Mouse (Mus musculus): ENCODE results near the gene Rab17. TPM values are rescaled to one million over a fixed set of nuclear protein-coding genes. Genes with fewer than 3 reads are reported as not detected.

Gene Rab17
- polyA plus RNA-seq, 1 experiment from 2014 or later, result 0.11 TPM

GRCm38 (mm10) chr1:90913231-90913630 is 56.2 kb downstream of the Rab17 start:
- no peaks in the 10 kb centered on the region for H3K36me3 ChIP-seq (ENCODE audit: control insufficient read depth, insufficient read depth, low read length)

GRCm38 (mm10) chr1:90909631-90910152 is 59.8 kb downstream of the Rab17 start:
- Histone ChIP-seq H3K4me1 (ENCODE audit: control insufficient read depth, insufficient read depth, low read length) (peaks cover 1% of the 10 kb centered on the region; the same call in 1 of the 2 replicates), H3K27ac (ENCODE audit: low read depth, low read length) (no peak overlapping the region), H3K9me3 (replicated peaks; ENCODE audit: control insufficient read depth, low read length) (no peaks in the 10 kb centered on the region), H3K9ac (ENCODE audit: low read length) (no peak overlapping the region), H3K4me2 (ENCODE audit: low read length) (no peak overlapping the region), H3K36me3 (ENCODE audit: control insufficient read depth, insufficient read depth, low read length) (no peaks in the 10 kb centered on the region), H3K4me3 (ENCODE audit: low read depth, low read length) (no peak overlapping the region), H3K27me3 (replicated peaks; ENCODE audit: control insufficient read depth, insufficient read depth, low read length) (no peaks in the 10 kb centered on the region)
- ATAC-seq (no peak), DNase-seq (ENCODE audit: low spot score) (no peak)
- WGBS, result 40% methylated on average over 17 of the region's 17 CpGs

More at GRCm38 (mm10) chr1:90913231-90913630, 56.2 kb downstream of the Rab17 start:
- H3K4me3 ChIP-seq (ENCODE audit: low read depth, low read length), result no peak overlapping the region
- no peak overlapping the region for H3K27ac ChIP-seq (ENCODE audit: low read depth, low read length)
- DNase-seq (ENCODE audit: low spot score), result no peak
- no peak overlapping the region for H3K9ac ChIP-seq (ENCODE audit: low read length)
- peaks cover 3% of the 10 kb centered on the region; the same call in 1 of the 2 replicates for H3K27me3 ChIP-seq (replicated peaks; ENCODE audit: control insufficient read depth, insufficient read depth, low read length)
- no peak overlapping the region for H3K4me2 ChIP-seq (ENCODE audit: low read length)
- peaks cover 4% of the 10 kb centered on the region; the same call in 1 of the 2 replicates for H3K4me1 ChIP-seq (ENCODE audit: control insufficient read depth, insufficient read depth, low read length)
- no peaks in the 10 kb centered on the region for H3K9me3 ChIP-seq (replicated peaks; ENCODE audit: control insufficient read depth, low read length)
- ATAC-seq, result no peak
- WGBS, result 83% methylated on average over 6 of the region's 6 CpGs

GRCm38 (mm10) chr1:90909161-90909560 is 60.3 kb downstream of the Rab17 start:
- Histone ChIP-seq H3K9me3 (replicated peaks; ENCODE audit: control insufficient read depth, low read length) (no peaks in the 10 kb centered on the region), H3K4me2 (ENCODE audit: low read length) (no peak overlapping the region), H3K36me3 (ENCODE audit: control insufficient read depth, insufficient read depth, low read length) (no peaks in the 10 kb centered on the region), H3K27ac (ENCODE audit: low read depth, low read length) (no peak overlapping the region), H3K4me3 (ENCODE audit: low read depth, low read length) (no peak overlapping the region), H3K27me3 (replicated peaks; ENCODE audit: control insufficient read depth, insufficient read depth, low read length) (no peaks in the 10 kb centered on the region), H3K9ac (ENCODE audit: low read length) (no peak overlapping the region), H3K4me1 (ENCODE audit: control insufficient read depth, insufficient read depth, low read length) (no peaks in the 10 kb centered on the region)
- ATAC-seq (no peak), DNase-seq (ENCODE audit: low spot score) (peak; percentile 41)

Other genes starting within 250 kb of the Rab17 start
- 2.9 and 5.5 TPM in 2 replicates for gene Col6a3, start 125.7 kb downstream of the Rab17 start, polyA plus RNA-seq (2014; fragmentation: Nextera tagmentation; extraction: Ambion mirVana)
- 0.05 and 0.38 TPM in 2 replicates for gene Mlph, start 54.6 kb downstream of the Rab17 start, polyA plus RNA-seq (2014; fragmentation: Nextera tagmentation; extraction: Ambion mirVana)
- gene Prlh, start 16.6 kb downstream of the Rab17 start, polyA plus RNA-seq (2014; fragmentation: Nextera tagmentation; extraction: Ambion mirVana), result not detected in 2 replicates
- gene Lrrfip1, start 29.1 kb upstream of the Rab17 start, polyA plus RNA-seq (2014; fragmentation: Nextera tagmentation; extraction: Ambion mirVana), result 27.2 and 35.6 TPM in 2 replicates
- 0.15 and 0.17 TPM in 2 replicates for gene Rbm44, start 175.4 kb upstream of the Rab17 start, polyA plus RNA-seq (2014; fragmentation: Nextera tagmentation; extraction: Ambion mirVana)
- 2.6 and 3.0 TPM in 2 replicates for gene Ramp1, start 210.2 kb upstream of the Rab17 start, polyA plus RNA-seq (2014; fragmentation: Nextera tagmentation; extraction: Ambion mirVana)